Mouse (Mus musculus) hindbrain, embryonic 13.5 days (tissue): ENCODE data around the gene Susd6. TPM values are rescaled to one million over a fixed set of nuclear protein-coding genes. Genes with fewer than 3 reads are reported as not detected.
A peak's percentile ranks its signal among the peaks of the same experiment; 100 is the strongest.

Experiments used
- ATAC-seq: fragments of 200-750 bp; cut with Nextera tagmentation; 2 replicates; pipeline ENCODE4 v1.8.0; 2017; ENCODE audit warnings: moderate TSS enrichment; ENCODE audit not compliant: low FRiP score
- H3K27ac ChIP-seq: fragments of 300-500 bp; sonication (generic); 2 replicates; pipeline ENCODE4 v1.5.1; 2015; ENCODE audit warnings: inconsistent platforms, mild to moderate bottlenecking, moderate library complexity
- H3K27me3 ChIP-seq: fragments of 300-500 bp; sonication (generic); 2 replicates; pipeline ENCODE4 v1.6.1; 2015; ENCODE audit warnings: mild to moderate bottlenecking, inconsistent platforms
- H3K36me3 ChIP-seq: fragments of 300-500 bp; sonication (generic); 2 replicates; pipeline ENCODE4 v1.6.1; 2015; ENCODE audit warnings: mild to moderate bottlenecking, inconsistent platforms
- H3K4me1 ChIP-seq: fragments of 300-500 bp; sonication (generic); replicated peaks from 2 replicates; pipeline ENCODE4 v1.6.1; 2015; ENCODE audit warnings: inconsistent platforms
- H3K4me2 ChIP-seq: fragments of 300-500 bp; sonication (generic); 2 replicates; pipeline ENCODE4 v1.6.1; 2015; ENCODE audit warnings: inconsistent platforms, mild to moderate bottlenecking, moderate library complexity
- H3K4me3 ChIP-seq: fragments of 300-500 bp; sonication (generic); 2 replicates; pipeline ENCODE4 v1.5.1; 2015; ENCODE audit warnings: mild to moderate bottlenecking, inconsistent platforms
- H3K9ac ChIP-seq: fragments of 300-500 bp; sonication (generic); 2 replicates; pipeline ENCODE4 v1.6.1; 2015; ENCODE audit warnings: mild to moderate bottlenecking, inconsistent platforms
- H3K9me3 ChIP-seq: fragments of 300-500 bp; sonication (generic); 2 replicates; pipeline ENCODE4 v1.6.1; 2016; ENCODE audit warnings: inconsistent platforms
- WGBS: fragments of 180-500 bp; shearing (Covaris S2); methylation state at CpG from one replicate; pipeline ENCODE4 v1.1.7; 2015; 5-methylcytosine and 5-hydroxymethylcytosine counted together
- polyA plus RNA-seq: library from polyadenylated mRNA; unstranded; fragments of >200 nt; fragmentation: Nextera tagmentation; extraction: Ambion mirVana; gene quantifications from 2 replicates; pipeline ENCODE4 v1.2.1, GENCODE M21; 2015

The Susd6 gene
- polyA plus RNA-seq, 1 experiment from 2014 or later = 11.4 TPM

GRCm38 (mm10) chr12:80893720-80894494, 103.6 kb downstream of the Susd6 start:
- Histone ChIP-seq H3K36me3 (no peaks in the 10 kb centered on the region), H3K9me3 (peaks cover 5% of the 10 kb centered on the region), H3K4me3 (no peak overlapping the region), H3K27me3 (no peaks in the 10 kb centered on the region; the same call in 1 of the 2 replicates), H3K4me2 (no peak overlapping the region), H3K9ac (no peak overlapping the region), H3K4me1 (peaks cover 4% of the 10 kb centered on the region), H3K27ac (no peak overlapping the region)
- WGBS = 87% methylated on average over 18 of the region's 18 CpGs
- no peak for ATAC-seq

- Histone ChIP-seq H3K4me2 (peak overlapping the region; percentile 47), H3K27me3 (no peaks in the 10 kb centered on the region; the same call in 1 of the 2 replicates), H3K4me1 (peaks cover 4% of the 10 kb centered on the region), H3K9ac (peak overlapping the region; percentile 51), H3K36me3 (no peaks in the 10 kb centered on the region), H3K27ac (peak overlapping the region; percentile 32; the same call in 1 of the 2 replicates), H3K4me3 (peak overlapping the region; percentile 11), H3K9me3 (no peaks in the 10 kb centered on the region)
- ATAC-seq = peak; percentile 86
- 10% methylated on average over 19 of the region's 19 CpGs for WGBS
Observed at GRCm38 (mm10) chr12:80894973-80895570, 104.8 kb downstream of the Susd6 start.

GRCm38 (mm10) chr12:80909631-80910030, 119.3 kb downstream of the Susd6 start:
- Histone ChIP-seq H3K27ac (no peak overlapping the region), H3K9me3 (no peaks in the 10 kb centered on the region), H3K4me3 (no peak overlapping the region), H3K36me3 (no peaks in the 10 kb centered on the region), H3K4me1 (no peaks in the 10 kb centered on the region), H3K4me2 (no peak overlapping the region), H3K9ac (no peak overlapping the region), H3K27me3 (no peaks in the 10 kb centered on the region)
- 86% methylated on average over 8 of the region's 8 CpGs for WGBS
- no peak for ATAC-seq

- Histone ChIP-seq H3K4me2 (no peak overlapping the region), H3K9me3 (no peaks in the 10 kb centered on the region), H3K27ac (no peak overlapping the region), H3K9ac (no peak overlapping the region), H3K36me3 (no peaks in the 10 kb centered on the region), H3K4me3 (no peak overlapping the region), H3K4me1 (no peaks in the 10 kb centered on the region), H3K27me3 (no peaks in the 10 kb centered on the region)
- ATAC-seq = no peak
- WGBS = 54% methylated on average over 7 of the region's 7 CpGs
Observed at GRCm38 (mm10) chr12:80917764-80918163, 127.5 kb downstream of the Susd6 start.

- WGBS = 98% methylated on average over 5 of the region's 5 CpGs
- Histone ChIP-seq H3K4me1 (no peaks in the 10 kb centered on the region), H3K27ac (no peak overlapping the region), H3K9me3 (no peaks in the 10 kb centered on the region), H3K4me2 (no peak overlapping the region), H3K27me3 (no peaks in the 10 kb centered on the region), H3K9ac (no peak overlapping the region), H3K36me3 (no peaks in the 10 kb centered on the region), H3K4me3 (no peak overlapping the region)
- ATAC-seq = no peak
Observed at GRCm38 (mm10) chr12:80921301-80921700, 131.0 kb downstream of the Susd6 start.

GRCm38 (mm10) chr12:80922869-80923268, 132.6 kb downstream of the Susd6 start:
- WGBS = 11% methylated on average over 7 of the region's 7 CpGs
- ATAC-seq = no peak
- H3K9ac ChIP-seq = no peak overlapping the region

GRCm38 (mm10) chr12:80923602-80924001, 133.3 kb downstream of the Susd6 start:
- H3K9ac ChIP-seq = no peak overlapping the region
- H3K27ac ChIP-seq = no peak overlapping the region
- no peaks in the 10 kb centered on the region for H3K27me3 ChIP-seq
- H3K4me2 ChIP-seq = no peak overlapping the region
- H3K36me3 ChIP-seq = no peaks in the 10 kb centered on the region
- H3K4me3 ChIP-seq = no peak overlapping the region
- no peaks in the 10 kb centered on the region for H3K4me1 ChIP-seq
- ATAC-seq = no peak
- 64% methylated on average over 5 of the region's 5 CpGs for WGBS
- no peaks in the 10 kb centered on the region for H3K9me3 ChIP-seq

More at GRCm38 (mm10) chr12:80922869-80923268, 132.6 kb downstream of the Susd6 start:
- Histone ChIP-seq H3K4me2 (peak overlapping the region; percentile 26; the same call in 1 of the 2 replicates), H3K36me3 (no peaks in the 10 kb centered on the region), H3K9me3 (no peaks in the 10 kb centered on the region), H3K4me1 (no peaks in the 10 kb centered on the region), H3K27ac (no peak overlapping the region), H3K27me3 (no peaks in the 10 kb centered on the region), H3K4me3 (no peak overlapping the region)

GRCm38 (mm10) chr12:80924205-80924604, 133.9 kb downstream of the Susd6 start:
- no peak for ATAC-seq

GRCm38 (mm10) chr12:80925919-80926318, 135.6 kb downstream of the Susd6 start:
- H3K9ac ChIP-seq = no peak overlapping the region
- no peak for ATAC-seq
- no peaks in the 10 kb centered on the region for H3K4me1 ChIP-seq
- no peak overlapping the region for H3K4me3 ChIP-seq
- WGBS = 44% methylated on average over 7 of the region's 7 CpGs
- no peaks in the 10 kb centered on the region for H3K9me3 ChIP-seq
- H3K36me3 ChIP-seq = no peaks in the 10 kb centered on the region
- H3K4me2 ChIP-seq = no peak overlapping the region
- no peak overlapping the region for H3K27ac ChIP-seq
- H3K27me3 ChIP-seq = no peaks in the 10 kb centered on the region

More at GRCm38 (mm10) chr12:80924205-80924604, 133.9 kb downstream of the Susd6 start:
- Histone ChIP-seq H3K4me1 (no peaks in the 10 kb centered on the region), H3K36me3 (no peaks in the 10 kb centered on the region), H3K27me3 (no peaks in the 10 kb centered on the region), H3K9ac (no peak overlapping the region), H3K4me2 (no peak overlapping the region), H3K4me3 (no peak overlapping the region), H3K9me3 (no peaks in the 10 kb centered on the region), H3K27ac (no peak overlapping the region)
- WGBS = 58% methylated on average over 3 of the region's 3 CpGs

- Histone ChIP-seq H3K36me3 (no peaks in the 10 kb centered on the region), H3K27me3 (no peaks in the 10 kb centered on the region), H3K4me3 (no peak overlapping the region), H3K27ac (no peak overlapping the region), H3K4me2 (no peak overlapping the region), H3K9ac (no peak overlapping the region), H3K9me3 (no peaks in the 10 kb centered on the region), H3K4me1 (no peaks in the 10 kb centered on the region)
- ATAC-seq = no peak
- WGBS = 77% methylated on average over 4 of the region's 4 CpGs
Observed at GRCm38 (mm10) chr12:80926550-80926949, 136.2 kb downstream of the Susd6 start.

- no peak overlapping the region for H3K4me2 ChIP-seq
- no peaks in the 10 kb centered on the region for H3K4me1 ChIP-seq
- no peaks in the 10 kb centered on the region for H3K27me3 ChIP-seq
- H3K9ac ChIP-seq = no peak overlapping the region
- WGBS = 73% methylated on average over 1 of the region's 1 CpGs
- no peaks in the 10 kb centered on the region for H3K36me3 ChIP-seq
- H3K9me3 ChIP-seq = no peaks in the 10 kb centered on the region
- H3K27ac ChIP-seq = no peak overlapping the region
- ATAC-seq = no peak
- H3K4me3 ChIP-seq = no peak overlapping the region
Observed at GRCm38 (mm10) chr12:80927518-80927917, 137.2 kb downstream of the Susd6 start.

- no peak overlapping the region for H3K27ac ChIP-seq
- H3K9me3 ChIP-seq = no peaks in the 10 kb centered on the region
- H3K4me2 ChIP-seq = no peak overlapping the region
- ATAC-seq = no peak
- H3K4me1 ChIP-seq = no peaks in the 10 kb centered on the region
- no peaks in the 10 kb centered on the region for H3K36me3 ChIP-seq
- 86% methylated on average over 3 of the region's 3 CpGs for WGBS
- H3K27me3 ChIP-seq = no peaks in the 10 kb centered on the region
- no peak overlapping the region for H3K9ac ChIP-seq
- no peak overlapping the region for H3K4me3 ChIP-seq
Observed at GRCm38 (mm10) chr12:80928881-80929280, 138.6 kb downstream of the Susd6 start.

GRCm38 (mm10) chr12:80930141-80930540, 139.8 kb downstream of the Susd6 start:
- 84% methylated on average over 7 of the region's 7 CpGs for WGBS
- no peak for ATAC-seq
- no peaks in the 10 kb centered on the region for H3K27me3 ChIP-seq
- no peak overlapping the region for H3K9ac ChIP-seq
- H3K36me3 ChIP-seq = no peaks in the 10 kb centered on the region
- no peaks in the 10 kb centered on the region for H3K9me3 ChIP-seq
- H3K4me1 ChIP-seq = no peaks in the 10 kb centered on the region
- no peak overlapping the region for H3K4me3 ChIP-seq
- H3K27ac ChIP-seq = no peak overlapping the region
- no peak overlapping the region for H3K4me2 ChIP-seq
